Mouse (Mus musculus) right cerebral cortex, adult 2 months (tissue): ENCODE results near the gene Hrg.
"Not testable (repeated sequence)": the region's sequence is repeated elsewhere in the genome, so short reads cannot be mapped to it uniquely, and the experiment has no call there.

Experiments
- DNase-seq, 2 experiments: peaks; one replicate each; pipeline ENCODE4 v3.0.0; 2021 to 2022; ENCODE audit warnings: low spot score in 2 of 2

Hrg gene

GRCm38 (mm10) chr16:22950840-22951395 lies at the start of gene Hrg:
Gene Hrg, plus strand, starts transcription at chr16:22951072.
- DNase-seq: no peak

GRCm38 (mm10) chr16:22901326-22901725 lies 49.5 kb upstream of the Hrg start:
- DNase-seq: no peak

- no peak for DNase-seq
These were observed 41.6 kb upstream of the Hrg start for GRCm38 (mm10) chr16:22909290-22909689.

- peak in 1 of 2 experiments; percentile 13 for DNase-seq
These were observed 38.9 kb upstream of the Hrg start for GRCm38 (mm10) chr16:22911986-22912385.

GRCm38 (mm10) chr16:22912886-22913285 lies 38.0 kb upstream of the Hrg start:
- DNase-seq: no peak

- DNase-seq: no peak
These were observed 36.6 kb upstream of the Hrg start for GRCm38 (mm10) chr16:22914276-22914675.

- no peak for DNase-seq
These were observed 32.8 kb upstream of the Hrg start, which contains the start of gene Fetub for GRCm38 (mm10) chr16:22918034-22918433. Gene Fetub, plus strand, starts transcription at chr16:22918334.

GRCm38 (mm10) chr16:22918664-22919312 lies 32.1 kb upstream of the Hrg start:
- DNase-seq: no peak

- DNase-seq: no peak
These were observed 30.7 kb upstream of the Hrg start for GRCm38 (mm10) chr16:22919971-22920854.

GRCm38 (mm10) chr16:22921761-22922160 lies 29.1 kb upstream of the Hrg start:
- DNase-seq: no peak

- no peak for DNase-seq
These were observed 28.4 kb upstream of the Hrg start for GRCm38 (mm10) chr16:22922433-22922832.

- DNase-seq: no peak
These were observed 21.3 kb upstream of the Hrg start for GRCm38 (mm10) chr16:22929575-22929974.

GRCm38 (mm10) chr16:22931431-22932200 lies 19.3 kb upstream of the Hrg start:
- no peak for DNase-seq

GRCm38 (mm10) chr16:22937631-22938030 lies 13.2 kb upstream of the Hrg start:
- no peak for DNase-seq

GRCm38 (mm10) chr16:22938541-22938940 lies 12.3 kb upstream of the Hrg start:
- no peak for DNase-seq

- DNase-seq: no peak
These were observed 11.7 kb upstream of the Hrg start for GRCm38 (mm10) chr16:22939120-22939695.

GRCm38 (mm10) chr16:22941825-22942476 lies 8.9 kb upstream of the Hrg start:
- not testable (repeated sequence) for DNase-seq

- no peak for DNase-seq
These were observed 3.5 kb upstream of the Hrg start for GRCm38 (mm10) chr16:22947371-22947770.

- DNase-seq: no peak
These were observed 2.2 kb downstream of the Hrg start for GRCm38 (mm10) chr16:22953069-22953468.

- DNase-seq: no peak
These were observed 4.7 kb downstream of the Hrg start for GRCm38 (mm10) chr16:22955397-22956084.
